Mouse (Mus musculus): ENCODE data around the gene Olfr1417. TPM values are rescaled to one million over a fixed set of nuclear protein-coding genes. Genes with fewer than 3 reads are reported as not detected.
A peak's percentile ranks its signal among the peaks of the same experiment; 100 is the strongest.

Gene Olfr1417
- total and polyA plus RNA-seq, 2 experiments from 2014 or later = 0.20 TPM; not detected in 1

DNA sequence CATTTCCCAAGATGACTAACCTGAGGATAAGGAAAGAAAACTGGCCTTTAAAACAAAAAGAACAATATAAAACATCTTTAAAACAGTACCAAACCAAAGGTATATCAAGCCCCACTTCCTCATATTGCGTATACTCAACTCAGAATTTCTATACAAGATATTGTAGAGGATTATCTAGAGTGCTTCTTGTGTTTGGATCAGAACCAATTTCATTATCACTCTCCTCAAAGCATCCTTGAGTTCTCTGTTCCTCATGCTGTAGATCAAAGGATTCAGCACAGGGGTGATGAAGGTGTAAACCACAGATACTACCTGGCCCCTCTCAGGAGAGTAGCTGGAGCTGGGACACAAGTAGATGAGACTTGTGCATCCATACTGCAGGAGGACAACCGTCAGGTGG lies 15.8 kb upstream of the Olfr1417 start:
- no peak overlapping the region for H3K4me2 ChIP-seq (ENCODE audit: low read depth, low read length)
- no peak overlapping the region for H3K27ac ChIP-seq
- no peaks in the 10 kb centered on the region for H3K4me1 ChIP-seq (ENCODE audit: insufficient read depth, low read length)
- no peak overlapping the region for H3K9ac ChIP-seq (replicated peaks; ENCODE audit: low read length)
- no peaks in the 10 kb centered on the region for H3K9me3 ChIP-seq (ENCODE audit: low read length)
- ATAC-seq = no peak
- 93% methylated on average over 2 of the region's 2 CpGs for WGBS
- H3K27me3 ChIP-seq (ENCODE audit: insufficient read depth, low read length) = no peaks in the 10 kb centered on the region
- TF ChIP-seq CTCF (IDR thresholded peaks at IDR 0.05; ENCODE audit: low read depth) = no peak
- H3K4me3 ChIP-seq (ENCODE audit: low read length) = no peak overlapping the region
- no peak for DNase-seq (ENCODE audit: low spot score)
- no peaks in the 10 kb centered on the region for H3K36me3 ChIP-seq (ENCODE audit: insufficient read depth, low read length)

- Histone ChIP-seq H3K27me3 (ENCODE audit: insufficient read depth, low read length) (no peaks in the 10 kb centered on the region), H3K9ac (replicated peaks; ENCODE audit: low read length) (no peak overlapping the region), H3K36me3 (ENCODE audit: insufficient read depth, low read length) (no peaks in the 10 kb centered on the region), H3K4me3 (ENCODE audit: low read length) (no peak overlapping the region), H3K4me2 (ENCODE audit: low read depth, low read length) (no peak overlapping the region), H3K4me1 (ENCODE audit: insufficient read depth, low read length) (no peaks in the 10 kb centered on the region), H3K27ac (no peak overlapping the region), H3K9me3 (ENCODE audit: low read length) (no peaks in the 10 kb centered on the region)
- no peak for ATAC-seq
- no peak for DNase-seq (ENCODE audit: low spot score)
- no peak for TF ChIP-seq CTCF (IDR thresholded peaks at IDR 0.05; ENCODE audit: low read depth)
- WGBS = 66% methylated on average over 4 of the region's 4 CpGs
Measured at GRCm38 (mm10) chr19:11852652-11853051, 13.6 kb upstream of the Olfr1417 start.

- Histone ChIP-seq H3K4me1 (ENCODE audit: insufficient read depth, low read length) (no peaks in the 10 kb centered on the region), H3K4me2 (ENCODE audit: low read depth, low read length) (no peak overlapping the region), H3K36me3 (ENCODE audit: insufficient read depth, low read length) (no peaks in the 10 kb centered on the region), H3K27ac (no peak overlapping the region), H3K9me3 (ENCODE audit: low read length) (no peaks in the 10 kb centered on the region), H3K9ac (replicated peaks; ENCODE audit: low read length) (no peak overlapping the region), H3K27me3 (ENCODE audit: insufficient read depth, low read length) (no peaks in the 10 kb centered on the region), H3K4me3 (ENCODE audit: low read length) (no peak overlapping the region)
- ATAC-seq (no peak), DNase-seq (ENCODE audit: low spot score) (no peak)
- WGBS = 76% methylated on average over 4 of the region's 4 CpGs
- TF ChIP-seq CTCF (IDR thresholded peaks at IDR 0.05; ENCODE audit: low read depth) = no peak
Measured at GRCm38 (mm10) chr19:11846333-11846732, 7.3 kb upstream of the Olfr1417 start.

DNA sequence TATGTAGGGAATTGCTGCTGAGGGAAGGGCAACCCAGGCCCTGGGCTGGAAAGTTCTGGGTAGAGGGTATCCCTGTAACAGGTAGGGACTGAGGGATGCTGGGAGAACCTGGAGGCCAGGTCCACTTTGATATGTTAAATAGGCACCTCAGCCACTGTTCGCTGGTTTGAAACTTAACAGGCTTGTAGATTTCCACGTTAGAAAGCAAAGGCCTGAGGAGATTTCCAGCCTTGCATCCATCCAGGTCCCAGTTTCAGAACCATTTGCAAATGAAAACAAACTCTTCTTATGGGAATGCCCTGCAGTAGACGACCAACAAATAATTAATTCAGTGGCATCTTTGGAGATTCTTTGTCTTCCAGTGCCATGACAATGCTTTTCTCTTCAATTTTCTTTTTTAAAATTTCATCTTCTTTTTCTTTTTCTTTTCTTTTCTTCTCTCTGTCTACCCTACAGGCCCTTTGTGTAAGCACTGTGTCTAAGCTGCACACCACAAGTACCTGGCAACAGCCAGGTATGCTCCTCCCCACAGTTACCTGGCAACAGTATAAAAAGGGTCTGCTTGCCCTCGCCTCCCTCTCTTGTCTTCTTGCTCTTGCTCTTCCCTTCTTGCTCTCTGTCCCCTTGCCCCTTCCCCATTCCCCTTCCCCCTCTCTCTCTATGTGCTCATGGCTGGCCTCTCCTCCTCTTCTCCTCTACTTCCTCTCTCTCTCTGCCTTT lies 15.5 kb downstream of the Olfr1417 start:
- H3K4me2 ChIP-seq (ENCODE audit: low read depth, low read length) = no peak overlapping the region
- no peak for TF ChIP-seq CTCF (IDR thresholded peaks at IDR 0.05; ENCODE audit: low read depth)
- no peaks in the 10 kb centered on the region for H3K36me3 ChIP-seq (ENCODE audit: insufficient read depth, low read length)
- 29% methylated on average over 4 of the region's 4 CpGs for WGBS
- H3K9ac ChIP-seq (replicated peaks; ENCODE audit: low read length) = no peak overlapping the region
- no peaks in the 10 kb centered on the region for H3K27me3 ChIP-seq (ENCODE audit: insufficient read depth, low read length)
- no peak overlapping the region for H3K4me3 ChIP-seq (ENCODE audit: low read length)
- ATAC-seq = no peak
- DNase-seq (ENCODE audit: low spot score) = no peak
- H3K27ac ChIP-seq = no peak overlapping the region
- H3K9me3 ChIP-seq (ENCODE audit: low read length) = no peaks in the 10 kb centered on the region
- no peaks in the 10 kb centered on the region for H3K4me1 ChIP-seq (ENCODE audit: insufficient read depth, low read length)

GRCm38 (mm10) chr19:11820211-11820610 lies 18.8 kb downstream of the Olfr1417 start:
- H3K27me3 ChIP-seq (ENCODE audit: insufficient read depth, low read length) = no peaks in the 10 kb centered on the region
- no peak for TF ChIP-seq CTCF (IDR thresholded peaks at IDR 0.05; ENCODE audit: low read depth)
- peak overlapping the region; percentile 61 for H3K4me3 ChIP-seq (ENCODE audit: low read length)
- peak; percentile 38 for DNase-seq (ENCODE audit: low spot score)
- ATAC-seq = no peak
- no peaks in the 10 kb centered on the region; the same call in 1 of the 2 replicates for H3K4me1 ChIP-seq (ENCODE audit: insufficient read depth, low read length)
- H3K27ac ChIP-seq = no peak overlapping the region
- no peaks in the 10 kb centered on the region for H3K9me3 ChIP-seq (ENCODE audit: low read length)
- 33% methylated on average over 6 of the region's 6 CpGs for WGBS
- H3K4me2 ChIP-seq (ENCODE audit: low read depth, low read length) = peak overlapping the region; percentile 92
- H3K9ac ChIP-seq (replicated peaks; ENCODE audit: low read length) = no peak overlapping the region
- no peaks in the 10 kb centered on the region for H3K36me3 ChIP-seq (ENCODE audit: insufficient read depth, low read length)

GRCm38 (mm10) chr19:11819800-11820199 lies 19.2 kb downstream of the Olfr1417 start:
- Histone ChIP-seq H3K27ac (no peak overlapping the region), H3K4me1 (ENCODE audit: insufficient read depth, low read length) (no peaks in the 10 kb centered on the region; the same call in 1 of the 2 replicates), H3K36me3 (ENCODE audit: insufficient read depth, low read length) (no peaks in the 10 kb centered on the region), H3K4me2 (ENCODE audit: low read depth, low read length) (peak overlapping the region; percentile 92), H3K9me3 (ENCODE audit: low read length) (no peaks in the 10 kb centered on the region), H3K4me3 (ENCODE audit: low read length) (peak overlapping the region; percentile 61), H3K9ac (replicated peaks; ENCODE audit: low read length) (no peak overlapping the region), H3K27me3 (ENCODE audit: insufficient read depth, low read length) (no peaks in the 10 kb centered on the region)
- ATAC-seq = peak; percentile 72
- peak; percentile 76 for TF ChIP-seq CTCF (IDR thresholded peaks at IDR 0.05; ENCODE audit: low read depth)
- peak; percentile 89 for DNase-seq (ENCODE audit: low spot score)
- 1% methylated on average over 15 of the region's 15 CpGs for WGBS

DNA sequence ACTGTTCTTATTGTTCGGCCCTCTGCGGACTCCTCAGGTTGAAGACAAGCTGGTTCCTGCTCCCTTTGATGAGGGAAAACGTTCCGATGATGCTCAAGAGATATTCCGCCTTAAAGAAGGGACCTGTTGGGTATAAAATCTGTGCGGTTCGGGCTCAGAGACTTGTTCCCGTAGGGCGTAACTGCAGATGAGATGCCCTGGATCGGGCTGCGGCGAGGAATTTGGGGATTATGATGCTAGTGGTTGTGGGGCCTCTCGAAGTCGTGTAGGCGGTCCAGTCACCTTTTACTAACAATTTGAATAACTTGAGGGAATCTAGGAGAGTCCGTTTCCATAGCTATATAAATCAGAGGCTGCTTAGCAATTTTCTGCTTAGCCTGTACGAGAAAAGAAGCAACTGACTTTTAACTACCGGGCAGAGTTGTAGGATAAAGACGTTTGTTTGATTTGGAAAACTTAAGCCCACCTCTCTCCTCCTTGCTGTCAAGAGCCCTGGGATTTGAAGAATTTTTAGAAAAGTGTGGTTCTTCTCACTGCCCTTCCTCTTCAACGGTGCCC lies 19.8 kb downstream of the Olfr1417 start, which contains the start of gene Stx3:
Gene Stx3, minus strand, starts transcription at position 261 of the 558 bp plus-strand sequence.
- peak; percentile 1; the same call in 1 of the 2 replicates for ATAC-seq
- H3K4me2 ChIP-seq (ENCODE audit: low read depth, low read length) = peak within 1 kb of the TSS; percentile 92
- TF ChIP-seq CTCF (IDR thresholded peaks at IDR 0.05; ENCODE audit: low read depth) = no peak
- peak within 1 kb of the TSS; percentile 65 for H3K27ac ChIP-seq
- DNase-seq (ENCODE audit: low spot score) = peak; percentile 4
- H3K27me3 ChIP-seq (ENCODE audit: insufficient read depth, low read length) = no peaks in the 10 kb centered on the region
- H3K36me3 ChIP-seq (ENCODE audit: insufficient read depth, low read length) = no peaks in the 10 kb centered on the region
- peak within 1 kb of the TSS; percentile 61 for H3K4me3 ChIP-seq (ENCODE audit: low read length)
- H3K9ac ChIP-seq (replicated peaks; ENCODE audit: low read length) = peak within 1 kb of the TSS; percentile 84
- H3K9me3 ChIP-seq (ENCODE audit: low read length) = no peaks in the 10 kb centered on the region
- under 1% methylated on average over 20 of the region's 20 CpGs for WGBS
- H3K4me1 ChIP-seq (ENCODE audit: insufficient read depth, low read length) = no peaks in the 10 kb centered on the region; the same call in 1 of the 2 replicates
